Mouse (Mus musculus) heart, embryonic 16.5 days (tissue): ENCODE results near the gene Col4a2. TPM values are rescaled to one million over a fixed set of nuclear protein-coding genes. Genes with fewer than 3 reads are reported as not detected.
A peak's percentile ranks its signal among the peaks of the same experiment; 100 is the strongest.
"Not testable (repeated sequence)": the region's sequence is repeated elsewhere in the genome, so short reads cannot be mapped to it uniquely, and the experiment has no call there.

Experiments used
- ATAC-seq: fragments of 200-750 bp; cut with Nextera tagmentation; replicated peaks from 2 replicates; pipeline ENCODE4 v1.8.0; 2017; ENCODE audit warnings: moderate number of reproducible peaks; ENCODE audit not compliant: insufficient read depth, low FRiP score; ENCODE audit errors: extremely low read depth
- H3K27ac ChIP-seq: fragments of 300-500 bp; sonication (generic); 2 replicates; pipeline ENCODE4 v1.5.1; 2014; ENCODE audit warnings: mild to moderate bottlenecking, low read length, control low read depth, moderate library complexity
- H3K27me3 ChIP-seq: fragments of 300-500 bp; sonication (generic); 2 replicates; pipeline ENCODE4 v1.6.1; 2014; ENCODE audit warnings: low read length, mixed read lengths; ENCODE audit not compliant: control insufficient read depth, insufficient read depth
- H3K36me3 ChIP-seq: fragments of 300-500 bp; sonication (generic); 2 replicates; pipeline ENCODE4 v1.6.1; 2014; ENCODE audit not compliant: control insufficient read depth, insufficient read depth
- H3K4me1 ChIP-seq: fragments of 300-500 bp; sonication (generic); 2 replicates; pipeline ENCODE4 v1.6.1; 2014; ENCODE audit warnings: low read length, mixed read lengths; ENCODE audit not compliant: control insufficient read depth, insufficient read depth
- H3K4me2 ChIP-seq: fragments of 300-500 bp; sonication (generic); 2 replicates; pipeline ENCODE4 v1.6.1; 2014; ENCODE audit warnings: low read depth, mild to moderate bottlenecking, control low read depth, low read length
- H3K4me3 ChIP-seq: fragments of 300-500 bp; sonication (generic); 2 replicates; pipeline ENCODE4 v1.5.1; 2014; ENCODE audit warnings: mild to moderate bottlenecking, control low read depth, low read length
- H3K9ac ChIP-seq: fragments of 300-500 bp; sonication (generic); 2 replicates; pipeline ENCODE4 v1.6.1; 2014; ENCODE audit warnings: low read length, control low read depth
- H3K9me3 ChIP-seq: fragments of 300-500 bp; sonication (generic); replicated peaks from 2 replicates; pipeline ENCODE4 v1.6.1; 2016; ENCODE audit warnings: low read length; ENCODE audit not compliant: control insufficient read depth
- WGBS: fragments of 180-500 bp; shearing (Covaris S2); extraction: QIAGEN DNeasy Blood & Tissue Kit; methylation state at CpG from one replicate; pipeline ENCODE4 v1.1.7; 2014; 5-methylcytosine and 5-hydroxymethylcytosine counted together
- polyA plus RNA-seq: library from polyadenylated mRNA; unstranded; fragments of >200 nt; fragmentation: Nextera tagmentation; extraction: Ambion mirVana; gene quantifications from 2 replicates; pipeline ENCODE4 v1.2.1, GENCODE M21; 2015

Gene Col4a2
- polyA plus RNA-seq, 1 experiment from 2014 or later: 80.1 TPM

DNA sequence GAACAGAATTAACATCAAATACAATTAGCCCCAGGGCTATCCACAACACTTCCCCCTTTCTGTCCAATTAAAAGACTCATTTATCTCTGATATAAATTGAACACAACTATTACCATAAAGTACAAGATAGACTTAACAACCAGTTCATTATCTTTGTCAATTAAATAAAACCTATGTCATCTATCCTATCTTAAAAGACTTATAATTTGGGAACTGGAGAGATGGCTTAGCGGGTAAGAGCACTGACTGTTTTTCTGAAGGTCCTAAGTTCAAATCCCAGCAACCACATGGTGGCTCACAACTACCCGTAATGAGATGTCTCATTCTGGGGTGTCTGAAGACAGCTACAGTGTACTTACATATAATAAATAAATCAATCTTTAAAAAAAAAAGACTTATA is 179.7 kb downstream of the Col4a2 start:
- H3K4me2 ChIP-seq, H3K9me3 ChIP-seq, H3K4me1 ChIP-seq, H3K27ac ChIP-seq, H3K36me3 ChIP-seq, H3K9ac ChIP-seq, H3K4me3 ChIP-seq, ATAC-seq, H3K27me3 ChIP-seq: not testable (repeated sequence)
- WGBS: 88% methylated on average over 2 of the region's 2 CpGs

DNA sequence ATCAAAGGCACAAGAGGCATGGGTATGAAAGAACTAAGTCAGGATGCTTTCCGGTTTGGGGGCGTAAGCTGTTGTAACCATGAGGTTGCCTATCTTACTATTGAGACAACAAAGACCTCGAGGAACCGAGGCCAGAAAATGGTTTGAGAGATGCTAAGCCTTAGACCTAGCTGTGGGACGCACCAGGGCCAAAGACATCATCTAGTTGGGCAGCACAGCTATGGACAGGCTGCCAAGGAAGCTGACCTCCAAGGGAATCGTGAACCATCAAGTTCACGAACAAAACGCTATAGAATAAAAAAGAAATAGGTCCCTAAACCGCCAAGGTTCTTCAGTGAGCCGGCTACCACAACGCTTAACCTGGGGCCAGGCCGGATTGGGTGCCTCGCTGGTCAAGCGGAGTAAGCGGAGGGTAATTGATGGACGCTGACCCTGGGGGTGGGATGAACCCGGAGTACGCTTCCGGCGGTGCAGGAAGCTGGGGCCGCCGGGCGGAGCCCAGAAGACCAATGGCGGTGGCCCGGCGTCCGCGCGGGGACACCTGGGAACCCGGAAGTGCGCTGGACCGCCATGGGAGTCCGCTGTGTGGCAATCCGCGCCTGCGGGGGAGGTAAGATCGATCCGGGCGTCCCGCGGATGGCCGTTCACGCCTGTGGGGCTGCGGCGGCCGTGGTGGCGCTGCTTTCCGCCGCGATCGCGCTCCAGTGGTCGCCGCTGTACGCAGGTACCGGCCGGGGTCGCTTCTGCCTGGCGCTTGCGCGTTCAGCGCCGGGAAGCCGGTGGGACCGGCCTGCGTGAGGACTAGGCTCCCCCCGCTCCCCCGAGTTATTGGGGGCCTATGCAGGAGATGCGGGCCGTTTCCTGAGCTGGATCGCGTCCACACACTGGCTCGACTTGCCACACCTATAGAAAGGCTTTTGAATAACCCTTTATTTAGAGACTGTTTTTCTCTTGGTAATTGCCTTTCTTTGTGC is 184.7 kb downstream of the Col4a2 start, which contains the start of gene Naxd:
Gene Naxd (plus strand): TSS at position 490 of the 974 bp plus-strand sequence.
- Histone ChIP-seq H3K27ac (peak within 1 kb of the TSS; percentile 64), H3K4me3 (peak within 1 kb of the TSS; percentile 92), H3K4me1 (peaks cover 10% of the 10 kb centered on the region), H3K27me3 (no peaks in the 10 kb centered on the region), H3K9me3 (no peaks in the 10 kb centered on the region), H3K9ac (peak within 1 kb of the TSS; percentile 89), H3K4me2 (peak within 1 kb of the TSS; percentile 90), H3K36me3 (no peaks in the 10 kb centered on the region)
- 3% methylated on average over 73 of the region's 73 CpGs for WGBS
- peak; percentile 96 for ATAC-seq

DNA sequence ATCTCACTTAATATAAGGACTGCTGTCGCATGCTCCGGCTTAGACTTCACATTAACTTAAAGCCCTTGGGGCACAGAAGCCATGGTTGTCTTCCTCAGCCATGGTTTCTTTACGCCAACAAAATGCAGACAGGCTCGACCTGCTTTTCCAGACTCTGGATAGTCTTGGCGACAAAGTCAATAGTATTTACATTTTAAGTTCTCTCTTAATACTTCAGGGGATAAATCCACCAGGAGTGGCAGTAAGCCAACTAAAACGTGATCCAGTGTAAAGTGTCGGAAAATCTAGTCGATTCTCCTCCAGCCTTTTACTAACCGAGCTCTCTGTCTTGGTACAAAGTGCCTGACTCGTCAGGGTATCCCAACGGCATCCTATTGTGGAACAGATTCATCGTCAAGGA is 185.7 kb downstream of the Col4a2 start:
- H3K27ac ChIP-seq: no peak overlapping the region
- H3K4me3 ChIP-seq: peak overlapping the region; percentile 92
- ATAC-seq: no peak
- no peaks in the 10 kb centered on the region for H3K27me3 ChIP-seq
- peaks cover 10% of the 10 kb centered on the region for H3K4me1 ChIP-seq
- H3K9me3 ChIP-seq: no peaks in the 10 kb centered on the region
- peak overlapping the region; percentile 90 for H3K4me2 ChIP-seq
- H3K9ac ChIP-seq: peak overlapping the region; percentile 89
- WGBS: 68% methylated on average over 12 of the region's 12 CpGs
- 0 out of 2 replicates have a peak, but pooled peaks cover 7% of the 10 kb centered on the region for H3K36me3 ChIP-seq

Other genes starting within 250 kb of the Col4a2 start
- 213 and 274 TPM in 2 replicates for gene Col4a1, start within 50 bp of the Col4a2 start, polyA plus RNA-seq
- gene Rab20, start 165.9 kb downstream of the Col4a2 start, polyA plus RNA-seq: 44.7 and 47.8 TPM in 2 replicates
- gene Naxd, start 184.7 kb downstream of the Col4a2 start, polyA plus RNA-seq: 90.8 and 93.1 TPM in 2 replicates
- 33.2 and 36.0 TPM in 2 replicates for gene Cars2, start 238.0 kb downstream of the Col4a2 start, polyA plus RNA-seq
- gene Ing1, start 242.8 kb downstream of the Col4a2 start, polyA plus RNA-seq: 26.3 and 29.1 TPM in 2 replicates